Mouse (Mus musculus) cerebellum, adult 2 months (tissue): ENCODE measurements around the gene Pin1rt1. TPM values are rescaled to one million over a fixed set of nuclear protein-coding genes. Genes with fewer than 3 reads are reported as not detected.

Source experiments
- DNase-seq, 2 experiments: peaks; one replicate each; pipeline ENCODE4 v3.0.0; 2021
- H3K27ac ChIP-seq: fragments of 200-500 bp; 2 replicates; pipeline ENCODE4 v1.5.1; 2012; ENCODE audit warnings: low read length, control low read depth, inconsistent platforms; ENCODE audit not compliant: insufficient read depth
- H3K27me3 ChIP-seq: fragments of 200-500 bp; 2 replicates; pipeline ENCODE4 v1.6.1; 2012; ENCODE audit warnings: inconsistent platforms, mild to moderate bottlenecking, low read length, moderate library complexity; ENCODE audit not compliant: control insufficient read depth, insufficient read depth
- H3K4me1 ChIP-seq: fragments of 200-500 bp; 2 replicates; pipeline ENCODE4 v1.6.1; 2011; ENCODE audit warnings: low read length; ENCODE audit not compliant: control insufficient read depth, insufficient read depth
- H3K4me3 ChIP-seq: fragments of 200-500 bp; replicated peaks from 2 replicates; pipeline ENCODE3; 2011; ENCODE audit warnings: mild to moderate bottlenecking, low read depth, low read length, control low read depth; ENCODE audit not compliant: insufficient read depth
- CTCF ChIP-seq: fragments of 200-500 bp; IDR thresholded peaks from 2 replicates; pipeline ENCODE4 v1.5.1; 2011; ENCODE audit warnings: low read depth, mild to moderate bottlenecking, control low read depth, low read length, moderate library complexity, borderline replicate concordance; ENCODE audit not compliant: insufficient read depth
- POLR2A ChIP-seq: fragments of 200-500 bp; IDR thresholded peaks from 2 replicates; pipeline ENCODE4 v1.6.1; 2011; ENCODE audit warnings: low read length, control low read depth, borderline replicate concordance; ENCODE audit not compliant: insufficient read depth
- WGBS: fragments of 180-500 bp; shearing (Covaris S2); methylation state at CpG from one replicate; pipeline ENCODE4 v1.1.7; 2018; 5-methylcytosine and 5-hydroxymethylcytosine counted together
- polyA plus RNA-seq: library from polyadenylated mRNA; depleted of rRNA; stranded (reverse); fragments of >200 nt; gene quantifications from 2 replicates; pipeline ENCODE4 v1.2.3, GENCODE M21; 2012

Pin1rt1 gene
- polyA plus RNA-seq, 1 experiment, result 0.08 TPM

DNA sequence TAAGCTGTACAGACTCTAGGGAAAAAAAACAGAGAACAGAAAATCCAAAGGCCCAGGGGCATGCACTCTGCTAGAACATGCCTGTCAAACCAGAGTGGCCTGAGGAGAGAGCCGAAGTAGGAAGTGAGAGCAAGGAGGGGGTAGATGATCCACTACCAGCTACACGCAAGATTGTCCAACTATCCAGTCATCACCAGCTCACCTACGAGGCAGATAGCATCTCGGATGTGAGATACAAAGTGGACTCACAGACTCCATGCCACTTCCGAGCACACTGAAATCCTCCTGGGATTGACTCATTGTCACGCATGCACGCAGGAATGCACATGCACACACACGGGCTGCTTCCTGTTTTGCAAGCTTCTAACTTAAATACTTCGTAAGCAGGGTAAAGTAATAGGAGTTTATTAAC lies 15.9 kb upstream of the Pin1rt1 start:
- TF ChIP-seq CTCF, result no peak
- TF ChIP-seq POLR2A, result no peak
- Histone ChIP-seq H3K4me1 (no peaks in the 10 kb centered on the region), H3K27ac (no peak overlapping the region), H3K4me3 (no peak overlapping the region), H3K27me3 (no peaks in the 10 kb centered on the region)
- DNase-seq, result no peak
- 83% methylated on average over 9 of the region's 9 CpGs for WGBS

DNA sequence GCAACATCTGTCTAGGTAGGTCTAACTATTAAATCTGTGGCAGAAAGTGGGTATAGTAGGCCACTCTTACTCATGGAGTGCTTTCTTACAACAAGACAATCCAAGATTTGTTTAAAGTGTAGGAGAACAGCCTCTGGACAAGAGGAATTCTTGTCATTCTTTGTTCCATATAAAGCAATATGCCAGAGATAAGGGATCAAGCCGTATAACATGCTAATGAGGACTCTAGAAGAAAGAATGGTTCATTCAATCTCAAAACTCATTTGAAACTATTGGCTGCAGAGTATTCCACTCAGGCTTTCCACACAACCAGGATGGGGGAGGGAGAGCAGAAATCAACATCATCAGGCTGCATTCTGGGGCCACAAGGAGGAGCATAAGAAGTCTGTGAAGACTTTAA lies 11.2 kb upstream of the Pin1rt1 start:
- WGBS, result 84% methylated on average over 1 of the region's 1 CpGs
- TF ChIP-seq POLR2A (no peak), CTCF (no peak)
- H3K27ac ChIP-seq, result no peak overlapping the region
- DNase-seq, result no peak
- H3K4me1 ChIP-seq, result no peaks in the 10 kb centered on the region
- H3K27me3 ChIP-seq, result no peaks in the 10 kb centered on the region
- no peak overlapping the region for H3K4me3 ChIP-seq

DNA sequence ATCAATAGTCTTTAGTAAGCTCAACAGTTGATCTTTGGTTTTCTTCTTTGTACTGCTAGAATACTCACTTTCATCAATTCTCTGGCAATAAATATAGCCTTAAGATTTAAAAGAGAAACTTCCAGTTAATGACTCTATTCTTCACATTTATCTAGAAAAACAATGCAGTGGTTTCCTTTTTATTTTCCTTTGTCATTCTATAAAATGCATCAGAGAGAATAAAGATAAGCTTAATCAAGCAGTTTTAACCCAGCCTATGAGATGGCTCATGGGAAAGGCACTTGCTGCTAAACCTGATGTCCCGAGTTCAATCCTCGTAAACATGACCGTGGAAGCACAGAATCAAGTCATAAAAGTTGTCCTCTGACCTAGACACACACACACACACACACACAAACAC lies 5.8 kb upstream of the Pin1rt1 start:
- Histone ChIP-seq H3K4me3 (no peak overlapping the region), H3K27me3 (no peaks in the 10 kb centered on the region), H3K27ac (no peak overlapping the region), H3K4me1 (no peaks in the 10 kb centered on the region)
- 83% methylated on average over 3 of the region's 3 CpGs for WGBS
- DNase-seq, result no peak
- no peak for TF ChIP-seq POLR2A
- TF ChIP-seq CTCF, result no peak

DNA sequence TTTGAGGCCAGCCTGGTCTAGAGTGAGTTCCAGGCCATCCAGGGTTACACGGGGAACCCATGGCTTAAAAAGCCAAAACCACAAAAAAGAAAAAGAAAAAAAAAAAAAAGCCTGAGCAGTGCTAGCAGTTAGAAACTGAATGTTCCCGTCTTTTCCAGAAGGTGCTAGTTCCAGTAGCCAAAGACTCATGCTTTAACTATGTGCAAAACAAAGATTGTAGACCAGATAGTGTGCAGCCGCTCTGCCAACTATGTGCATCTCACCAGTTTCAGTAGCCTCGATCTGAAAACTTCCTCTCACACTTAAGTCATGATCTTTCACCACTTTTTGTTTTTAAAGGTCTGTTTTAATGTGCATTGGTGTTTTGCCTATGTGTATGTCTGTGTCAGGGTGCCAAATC lies 1.6 kb upstream of the Pin1rt1 start:
- H3K4me1 ChIP-seq, result peaks cover 8% of the 10 kb centered on the region
- no peak for DNase-seq
- 93% methylated on average over 4 of the region's 4 CpGs for WGBS
- H3K27ac ChIP-seq, result no peak overlapping the region
- TF ChIP-seq POLR2A (no peak), CTCF (no peak)
- H3K27me3 ChIP-seq, result no peaks in the 10 kb centered on the region
- no peak overlapping the region for H3K4me3 ChIP-seq

DNA sequence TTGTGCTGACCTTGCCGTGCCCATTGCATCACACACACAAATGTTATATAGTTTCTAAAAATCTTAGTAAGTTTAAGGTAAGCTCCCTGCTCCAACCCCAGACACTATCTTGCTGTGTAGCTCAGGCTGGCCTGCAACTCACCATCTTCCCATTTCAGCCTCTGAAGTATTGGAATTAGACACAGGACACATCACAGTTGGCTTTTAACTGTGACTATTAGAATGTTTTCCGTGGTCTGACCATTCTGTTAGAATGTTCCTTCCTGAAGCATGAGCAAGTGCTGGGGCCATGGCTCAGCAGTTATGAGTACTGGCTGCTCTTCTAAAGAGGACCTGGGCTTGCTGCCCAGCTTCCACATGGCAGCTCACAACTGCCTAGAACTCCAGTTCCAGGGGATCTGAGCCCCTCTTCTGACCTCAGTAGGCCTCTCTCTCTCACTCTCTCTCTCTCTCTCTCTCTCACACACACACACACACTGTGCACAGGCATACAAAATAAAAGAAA lies 1.1 kb upstream of the Pin1rt1 start:
- no peak for DNase-seq
- H3K4me3 ChIP-seq, result no peak overlapping the region
- peaks cover 8% of the 10 kb centered on the region for H3K4me1 ChIP-seq
- no peaks in the 10 kb centered on the region for H3K27me3 ChIP-seq
- H3K27ac ChIP-seq, result no peak overlapping the region
- TF ChIP-seq CTCF (no peak), POLR2A (no peak)
- WGBS, result 58% methylated on average over 2 of the region's 2 CpGs

DNA sequence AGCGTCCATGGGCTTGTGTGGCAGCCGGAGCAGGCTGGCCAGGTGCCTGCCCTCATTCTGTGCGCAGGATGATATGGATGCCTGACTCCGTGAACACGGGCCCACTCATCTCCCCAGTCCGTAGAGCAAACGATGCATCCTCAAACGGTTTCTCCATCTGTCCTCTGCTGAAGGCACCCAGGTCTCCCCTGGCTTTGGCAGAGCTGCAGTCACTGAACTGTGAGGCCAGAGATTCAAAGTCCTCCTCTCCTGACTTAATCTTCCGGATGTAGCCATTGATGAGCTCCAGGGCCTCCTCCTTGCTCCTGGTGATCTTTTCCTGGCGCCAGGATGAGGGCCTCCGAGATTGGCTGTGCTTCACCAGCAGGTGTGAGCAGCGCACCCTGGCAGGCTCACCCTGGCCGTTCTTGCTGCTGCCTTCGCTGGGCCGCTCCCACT lies 1.9 kb downstream of the Pin1rt1 start:
- peak; percentile 70 to 75 for DNase-seq
- 10% methylated on average over 15 of the region's 15 CpGs for WGBS

DNA sequence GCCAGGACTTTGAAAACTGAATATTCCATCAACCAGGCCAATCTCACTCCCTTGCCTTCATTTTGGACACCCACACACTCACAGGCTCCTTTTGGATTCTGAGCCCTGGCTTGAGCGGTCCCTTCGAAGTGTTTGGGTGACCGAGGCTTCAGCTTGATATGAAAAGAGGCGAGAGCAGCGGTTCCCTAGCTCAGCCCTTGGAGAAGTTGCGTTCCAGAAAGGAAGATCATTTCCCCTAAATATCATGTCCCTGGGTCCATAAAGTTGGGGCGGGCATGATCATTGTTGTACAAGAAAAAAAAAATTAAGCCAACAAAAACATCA lies 3.7 kb downstream of the Pin1rt1 start:
- Histone ChIP-seq H3K4me3 (peak overlapping the region; percentile 73), H3K27ac (peak overlapping the region; percentile 98), H3K27me3 (no peaks in the 10 kb centered on the region), H3K4me1 (peaks cover 8% of the 10 kb centered on the region)
- 3% methylated on average over 7 of the region's 7 CpGs for WGBS
- DNase-seq, result no peak
- TF ChIP-seq CTCF, result no peak
- no peak for TF ChIP-seq POLR2A

More for the DNA sequence above, 1.9 kb downstream of the Pin1rt1 start:
- peaks cover 8% of the 10 kb centered on the region for H3K4me1 ChIP-seq
- no peaks in the 10 kb centered on the region for H3K27me3 ChIP-seq
- peak overlapping the region; percentile 7 for H3K4me3 ChIP-seq
- H3K27ac ChIP-seq, result peak overlapping the region; percentile 75
- TF ChIP-seq POLR2A, result no peak
- no peak for TF ChIP-seq CTCF

- TF ChIP-seq POLR2A (peak; percentile 58; the same call in 1 of the 2 replicates), CTCF (no peak)
- Histone ChIP-seq H3K4me1 (peaks cover 8% of the 10 kb centered on the region), H3K27ac (peak within 1 kb of the TSS; percentile 98), H3K27me3 (no peaks in the 10 kb centered on the region), H3K4me3 (peak within 1 kb of the TSS; percentile 73)
- under 1% methylated on average over 97 of the region's 99 CpGs for WGBS
- peak; percentile 74 to 84 for DNase-seq
Observed at GRCm38 (mm10) chr2:104711585-104712485, 4.3 kb downstream of the Pin1rt1 start, which contains the start of gene Tcp11l1. Tcp11l1 (minus strand) TSS chr2:104712169.
